Mouse (Mus musculus) layer of hippocampus, adult 11-12 months (tissue): ENCODE measurements around the gene Satb2.
A peak's percentile ranks its signal among the peaks of the same experiment; 100 is the strongest.

Experiments used
- DNase-seq: peaks from one replicate; pipeline ENCODE4 v3.0.0; 2022; ENCODE audit warnings: low spot score

Gene Satb2

GRCm38 (mm10) chr1:56972950-56973592, 5.4 kb downstream of the Satb2 start:
- DNase-seq: peak; percentile 92

- peak; percentile 37 for DNase-seq
These were observed 6.0 kb downstream of the Satb2 start for GRCm38 (mm10) chr1:56972251-56972949.

- DNase-seq: no peak
These were observed 6.6 kb downstream of the Satb2 start for GRCm38 (mm10) chr1:56971942-56972250.

- no peak for DNase-seq
These were observed 7.0 kb downstream of the Satb2 start for GRCm38 (mm10) chr1:56971441-56971861.

- no peak for DNase-seq
These were observed 7.7 kb downstream of the Satb2 start for GRCm38 (mm10) chr1:56970740-56971141.

GRCm38 (mm10) chr1:56969364-56970360, 8.8 kb downstream of the Satb2 start:
- no peak for DNase-seq

GRCm38 (mm10) chr1:56965879-56966579, 12.4 kb downstream of the Satb2 start:
- no peak for DNase-seq

GRCm38 (mm10) chr1:56964493-56964892, 14.0 kb downstream of the Satb2 start:
- no peak for DNase-seq

- DNase-seq: no peak
These were observed 15.2 kb downstream of the Satb2 start for GRCm38 (mm10) chr1:56963291-56963690.

- no peak for DNase-seq
These were observed 19.5 kb downstream of the Satb2 start for GRCm38 (mm10) chr1:56958996-56959395.

- no peak for DNase-seq
These were observed 20.5 kb downstream of the Satb2 start for GRCm38 (mm10) chr1:56957942-56958341.

GRCm38 (mm10) chr1:56956811-56957210, 21.6 kb downstream of the Satb2 start:
- no peak for DNase-seq

GRCm38 (mm10) chr1:56955739-56956085, 22.7 kb downstream of the Satb2 start:
- DNase-seq: no peak

- no peak for DNase-seq
These were observed 23.3 kb downstream of the Satb2 start for GRCm38 (mm10) chr1:56955055-56955738.

GRCm38 (mm10) chr1:56953538-56953937, 24.9 kb downstream of the Satb2 start:
- no peak for DNase-seq

GRCm38 (mm10) chr1:56951980-56952379, 26.5 kb downstream of the Satb2 start:
- DNase-seq: no peak

- no peak for DNase-seq
These were observed 26.9 kb downstream of the Satb2 start for GRCm38 (mm10) chr1:56951525-56951924.

- DNase-seq: no peak
These were observed 39.0 kb downstream of the Satb2 start for GRCm38 (mm10) chr1:56939432-56939831.

GRCm38 (mm10) chr1:56938432-56938831, 40.0 kb downstream of the Satb2 start:
- no peak for DNase-seq

- no peak for DNase-seq
These were observed 41.9 kb downstream of the Satb2 start for GRCm38 (mm10) chr1:56936554-56936953.

GRCm38 (mm10) chr1:56933821-56934220, 44.6 kb downstream of the Satb2 start:
- no peak for DNase-seq

- DNase-seq: no peak
These were observed 48.4 kb downstream of the Satb2 start for GRCm38 (mm10) chr1:56930096-56930495.
